Mouse (Mus musculus): ENCODE measurements at regions not wholly inside any gene's neighbourhood (a gene's known extent, or its start where the extent isn't known, plus 50 kb on each side); places are given as distances from the start of the nearest gene placed in this dataset.
A peak's percentile ranks its signal among the peaks of the same experiment; 100 is the strongest.

- DNase-seq = no peak
Observed at GRCm38 (mm10) chr13:46116576-46116975, 151.8 kb upstream of the Atxn1 start.

GRCm38 (mm10) chr13:46104971-46105370 is 140.2 kb upstream of the Atxn1 start:
- no peak for DNase-seq

GRCm38 (mm10) chr13:46098621-46099020 is 133.8 kb upstream of the Atxn1 start:
- no peak for DNase-seq

- DNase-seq = no peak
Observed at GRCm38 (mm10) chr13:46098131-46098530, 133.3 kb upstream of the Atxn1 start.

- DNase-seq = no peak
Observed at GRCm38 (mm10) chr13:46096968-46097367, 132.2 kb upstream of the Atxn1 start.

GRCm38 (mm10) chr13:46096416-46096815 is 131.6 kb upstream of the Atxn1 start:
- no peak for DNase-seq

GRCm38 (mm10) chr13:46092787-46093186 is 128.0 kb upstream of the Atxn1 start:
- no peak for DNase-seq

- no peak for DNase-seq
Observed at GRCm38 (mm10) chr13:46091109-46091508, 126.3 kb upstream of the Atxn1 start.

GRCm38 (mm10) chr13:46088237-46088636 is 123.4 kb upstream of the Atxn1 start:
- no peak for DNase-seq

- DNase-seq = no peak
Observed at GRCm38 (mm10) chr13:46087663-46088062, 122.9 kb upstream of the Atxn1 start.

- no peak for DNase-seq
Observed at GRCm38 (mm10) chr13:46076879-46077278, 112.1 kb upstream of the Atxn1 start.

GRCm38 (mm10) chr13:46071670-46072069 is 106.9 kb upstream of the Atxn1 start:
- DNase-seq = no peak

GRCm38 (mm10) chr13:46069571-46069970 is 104.8 kb upstream of the Atxn1 start:
- DNase-seq = no peak

GRCm38 (mm10) chr13:46062758-46063157 is 98.0 kb upstream of the Atxn1 start:
- DNase-seq = no peak

- no peak for DNase-seq
Observed at GRCm38 (mm10) chr13:46059870-46060269, 95.1 kb upstream of the Atxn1 start.

GRCm38 (mm10) chr13:46058862-46059261 is 94.1 kb upstream of the Atxn1 start:
- peak; percentile 13 for DNase-seq

- DNase-seq = no peak
Observed at GRCm38 (mm10) chr13:46058341-46058740, 93.5 kb upstream of the Atxn1 start.

GRCm38 (mm10) chr13:46055410-46055809 is 90.6 kb upstream of the Atxn1 start:
- DNase-seq = no peak

- peak; percentile 55 for DNase-seq
Observed at GRCm38 (mm10) chr13:46043568-46043967, 78.8 kb upstream of the Atxn1 start.

GRCm38 (mm10) chr13:46043016-46043415 is 78.2 kb upstream of the Atxn1 start:
- no peak for DNase-seq

GRCm38 (mm10) chr13:46042224-46042623 is 77.4 kb upstream of the Atxn1 start:
- no peak for DNase-seq

GRCm38 (mm10) chr13:46041475-46041874 is 76.7 kb upstream of the Atxn1 start:
- no peak for DNase-seq

GRCm38 (mm10) chr13:46040062-46040461 is 75.3 kb upstream of the Atxn1 start:
- DNase-seq = no peak

- DNase-seq = no peak
Observed at GRCm38 (mm10) chr13:46038441-46039331, 73.9 kb upstream of the Atxn1 start.

All from adrenal gland, adult 8-10 months (tissue).